8 mouse cellular contexts compared by ENCODE assay signal in genomic region chr2:153239021-153239859, GRCm38 (mm10). TPM values are rescaled to one million over a fixed set of nuclear protein-coding genes. Genes with fewer than 3 reads are reported as not detected.
DNase-seq lines count a peak whose midpoint lies in the region; ATAC-seq and TF ChIP-seq lines count a peak whose summit lies in the region.

No protein-coding gene starts in this region.

- no peaks in the 10 kb centered on the region for H3K27me3 ChIP-seq in liver, adult 2 months (ENCODE audit: control insufficient read depth, insufficient read depth, low read length)
- no peaks in the 10 kb centered on the region for H3K27me3 ChIP-seq in forebrain, embryonic 16.5 days (replicated peaks; ENCODE audit: control insufficient read depth, insufficient read depth, low read length)
- no peaks in the 10 kb centered on the region for H3K27me3 ChIP-seq in liver, postnatal 0 days (ENCODE audit: insufficient read depth, low read length)
- no peaks in the 10 kb centered on the region for H3K27me3 ChIP-seq in small intestine, adult 2 months (ENCODE audit: control insufficient read depth, insufficient read depth, low read length)

- no peak for TF ChIP-seq CTCF in liver, adult 2 months (IDR thresholded peaks at IDR 0.05; ENCODE audit: low read depth, low read length)
- no peak for TF ChIP-seq CTCF in liver, postnatal 0 days (IDR thresholded peaks at IDR 0.05; ENCODE audit: low read depth)
- no peak for TF ChIP-seq CTCF in small intestine, adult 2 months (IDR thresholded peaks at IDR 0.05; ENCODE audit: extremely low read depth, insufficient read length, insufficient replicate concordance, low read depth, low read length)

- H3K4me1 ChIP-seq in liver, adult 2 months (ENCODE audit: control insufficient read depth, insufficient read depth, low read length): peaks cover 17% of the 10 kb centered on the region
- H3K4me1 ChIP-seq in forebrain, embryonic 16.5 days (replicated peaks; ENCODE audit: control insufficient read depth, insufficient read depth, low read length): peaks cover 27% of the 10 kb centered on the region
- peaks cover 42% of the 10 kb centered on the region for H3K4me1 ChIP-seq in liver, postnatal 0 days (ENCODE audit: insufficient read depth)
- peaks cover 23% of the 10 kb centered on the region; the same call in 1 of the 2 replicates for H3K4me1 ChIP-seq in small intestine, adult 2 months (ENCODE audit: control insufficient read depth, insufficient read depth, insufficient read length, low read length)

- DNase-seq in liver, adult 2 months (ENCODE audit: extremely low read depth, low read depth, low spot score): no peak
- DNase-seq in liver: no peak
- DNase-seq in liver, postnatal 0 days: no peak
- DNase-seq in frontal cortex, postnatal 36 days (ENCODE audit: low spot score in 2 of 2): no peak
- no peak for DNase-seq in left cerebral cortex, adult 9 months (ENCODE audit: low spot score in 2 of 2)
- no peak for DNase-seq in cerebellum, postnatal 36 days

- peak overlapping the region; percentile 83 for H3K4me2 ChIP-seq in forebrain, embryonic 16.5 days (ENCODE audit: low read length)
- H3K4me2 ChIP-seq in liver, postnatal 0 days (ENCODE audit: low read depth, low read length): peak overlapping the region; percentile 79

- no peak for TF ChIP-seq POLR2A in liver, adult 2 months (IDR thresholded peaks at IDR 0.05; ENCODE audit: extremely low read depth, insufficient read depth, low read length)
- TF ChIP-seq POLR2A in small intestine, adult 2 months (IDR thresholded peaks at IDR 0.05; ENCODE audit: low read depth, low read length): no peak

- H3K9me3 ChIP-seq in forebrain, embryonic 16.5 days (ENCODE audit: control insufficient read depth, low read length): no peaks in the 10 kb centered on the region
- H3K9me3 ChIP-seq in liver, postnatal 0 days (ENCODE audit: low read length): no peaks in the 10 kb centered on the region

- H3K9ac ChIP-seq in liver, adult 2 months (ENCODE audit: low read depth, low read length): peak overlapping the region; percentile 99; the same call in 1 of the 2 replicates
- H3K9ac ChIP-seq in forebrain, embryonic 16.5 days (replicated peaks; ENCODE audit: low read depth, low read length): peak overlapping the region; percentile 98
- peak overlapping the region; percentile 100 for H3K9ac ChIP-seq in liver, postnatal 0 days (replicated peaks)

- no peak for ATAC-seq in forebrain, embryonic 16.5 days
- no peak for ATAC-seq in liver, postnatal 0 days

- no peak for TF ChIP-seq EP300 in liver, postnatal 0 days (IDR thresholded peaks at IDR 0.05; ENCODE audit: low read depth)

- H3K79me2 ChIP-seq in liver, adult 2 months (ENCODE audit: control insufficient read depth, insufficient read depth, low read length): peaks cover 14% of the 10 kb centered on the region; the same call in 1 of the 2 replicates

- WGBS in liver, adult 2 months: 37% methylated on average over 7 of the region's 7 CpGs
- 34% methylated on average over 7 of the region's 7 CpGs for WGBS in forebrain, embryonic 16.5 days
- 40% methylated on average over 7 of the region's 7 CpGs for WGBS in liver, postnatal 0 days (ENCODE audit: insufficient replicate concordance)
- WGBS in small intestine, adult 2 months: 16% methylated on average over 7 of the region's 7 CpGs

- H3K27ac ChIP-seq in liver, adult 2 months (replicated peaks; ENCODE audit: insufficient read depth, low read depth, low read length): no peak overlapping the region
- H3K27ac ChIP-seq in forebrain, embryonic 16.5 days (ENCODE audit: low read length): no peak overlapping the region; the same call in 1 of the 2 replicates
- peak overlapping the region; percentile 98 for H3K27ac ChIP-seq in liver, postnatal 0 days (ENCODE audit: low read depth)
- H3K27ac ChIP-seq in small intestine, adult 2 months (ENCODE audit: insufficient read depth, low read depth, low read length): peak overlapping the region; percentile 69

- H3K4me3 ChIP-seq in liver, adult 2 months (ENCODE audit: insufficient read depth, low read depth, low read length): peak overlapping the region; percentile 99; the same call in 1 of the 2 replicates
- peak overlapping the region; percentile 72 for H3K4me3 ChIP-seq in forebrain, embryonic 16.5 days (replicated peaks; ENCODE audit: low read length)
- H3K4me3 ChIP-seq in liver, postnatal 0 days (ENCODE audit: low read depth, low read length): peak overlapping the region; percentile 99
- peak overlapping the region; percentile 85 for H3K4me3 ChIP-seq in small intestine, adult 2 months (ENCODE audit: low read depth, low read length)

- H3K36me3 ChIP-seq in liver, adult 2 months (ENCODE audit: control insufficient read depth, insufficient read depth, low read length): peaks cover 7% of the 10 kb centered on the region; the same call in 1 of the 2 replicates
- H3K36me3 ChIP-seq in forebrain, embryonic 16.5 days (ENCODE audit: control insufficient read depth, insufficient read depth): peaks cover 16% of the 10 kb centered on the region
- H3K36me3 ChIP-seq in liver, postnatal 0 days (replicated peaks; ENCODE audit: insufficient read depth, low read length): peaks cover 39% of the 10 kb centered on the region
- peaks cover 12% of the 10 kb centered on the region for H3K36me3 ChIP-seq in small intestine, adult 2 months (ENCODE audit: control insufficient read depth, insufficient read depth, low read length)

RNA-seq across cellular contexts. Expression of gene Plagl2, which starts 2.0 kb away (rescaled TPM):
- 0.74 and 1.1 TPM in 2 replicates for total RNA-seq in liver, adult 2 months (2014; rRNA removed)
- polyA plus RNA-seq in liver, adult 2 months (2012; rRNA removed): 1.5 and 1.7 TPM in 2 replicates
- 6.4 and 6.9 TPM in 2 replicates for polyA plus RNA-seq in forebrain, embryonic 16.5 days (2015; fragmentation: Nextera tagmentation; extraction: Ambion mirVana)
- polyA plus RNA-seq in liver, postnatal 0 days (2015; fragmentation: Nextera tagmentation; extraction: Ambion mirVana): 4.3 and 4.4 TPM in 2 replicates
- polyA plus RNA-seq in small intestine, adult 2 months (2012; rRNA removed): 8.4 and 13.6 TPM in 2 replicates

RNA-seq across cellular contexts. Expression of gene Pofut1, which starts 2.1 kb away (rescaled TPM):
- total RNA-seq in liver, adult 2 months (2014; rRNA removed): 6.9 and 10.1 TPM in 2 replicates
- 8.4 and 14.2 TPM in 2 replicates for polyA plus RNA-seq in liver, adult 2 months (2012; rRNA removed)
- 4.1 and 6.3 TPM in 2 replicates for polyA plus RNA-seq in forebrain, embryonic 16.5 days (2015; fragmentation: Nextera tagmentation; extraction: Ambion mirVana)
- 1.4 and 1.7 TPM in 2 replicates for polyA plus RNA-seq in liver, postnatal 0 days (2015; fragmentation: Nextera tagmentation; extraction: Ambion mirVana)
- polyA plus RNA-seq in small intestine, adult 2 months (2012; rRNA removed): 10.5 and 20.4 TPM in 2 replicates

RNA-seq across cellular contexts. Expression of gene Tspyl3, which starts 14.0 kb away (rescaled TPM):
- 0.37 and 0.47 TPM in 2 replicates for total RNA-seq in liver, adult 2 months (2014; rRNA removed)
- 0.36 and 0.43 TPM in 2 replicates for polyA plus RNA-seq in liver, adult 2 months (2012; rRNA removed)
- 35.0 and 40.0 TPM in 2 replicates for polyA plus RNA-seq in forebrain, embryonic 16.5 days (2015; fragmentation: Nextera tagmentation; extraction: Ambion mirVana)
- polyA plus RNA-seq in liver, postnatal 0 days (2015; fragmentation: Nextera tagmentation; extraction: Ambion mirVana): 1.1 TPM in 2 replicates
- 1.7 and 2.4 TPM in 2 replicates for polyA plus RNA-seq in small intestine, adult 2 months (2012; rRNA removed)

RNA-seq across cellular contexts. Expression of gene Kif3b, which starts 52.0 kb away (rescaled TPM):
- 5.4 and 5.6 TPM in 2 replicates for total RNA-seq in liver, adult 2 months (2014; rRNA removed)
- 2.8 and 2.9 TPM in 2 replicates for polyA plus RNA-seq in liver, adult 2 months (2012; rRNA removed)
- 21.9 and 24.1 TPM in 2 replicates for polyA plus RNA-seq in forebrain, embryonic 16.5 days (2015; fragmentation: Nextera tagmentation; extraction: Ambion mirVana)
- polyA plus RNA-seq in liver, postnatal 0 days (2015; fragmentation: Nextera tagmentation; extraction: Ambion mirVana): 1.3 and 1.7 TPM in 2 replicates
- polyA plus RNA-seq in small intestine, adult 2 months (2012; rRNA removed): 2.8 and 4.9 TPM in 2 replicates

Comparison
In these comparisons a context has a peak if more than half of its experiments do, and no peak if none do; other contexts are left out.
1. H3K27ac ChIP-seq: peak in liver, postnatal 0 days (single experiment) and small intestine, adult 2 months (single experiment); none in liver, adult 2 months (single experiment) and forebrain, embryonic 16.5 days (single experiment).
2. RNA of gene Tspyl3, which starts 14.0 kb away (polyA plus RNA-seq): 35.0 to 40.0 TPM in forebrain, embryonic 16.5 days; 1.7 to 2.4 TPM in small intestine, adult 2 months, 1.1 TPM in liver, postnatal 0 days and 0.36 to 0.43 TPM in liver, adult 2 months; every median in the first group is over 10 times any median in the second.
3. Peak in every context shown above with its lines, with median percentiles within 50 percentile points of each other: H3K4me3 ChIP-seq and H3K9ac ChIP-seq.